Mouse (Mus musculus): Measurements from ENCODE around the gene Hoxd9.
A peak's percentile ranks its signal among the peaks of the same experiment; 100 is the strongest.

Gene Hoxd9

DNA sequence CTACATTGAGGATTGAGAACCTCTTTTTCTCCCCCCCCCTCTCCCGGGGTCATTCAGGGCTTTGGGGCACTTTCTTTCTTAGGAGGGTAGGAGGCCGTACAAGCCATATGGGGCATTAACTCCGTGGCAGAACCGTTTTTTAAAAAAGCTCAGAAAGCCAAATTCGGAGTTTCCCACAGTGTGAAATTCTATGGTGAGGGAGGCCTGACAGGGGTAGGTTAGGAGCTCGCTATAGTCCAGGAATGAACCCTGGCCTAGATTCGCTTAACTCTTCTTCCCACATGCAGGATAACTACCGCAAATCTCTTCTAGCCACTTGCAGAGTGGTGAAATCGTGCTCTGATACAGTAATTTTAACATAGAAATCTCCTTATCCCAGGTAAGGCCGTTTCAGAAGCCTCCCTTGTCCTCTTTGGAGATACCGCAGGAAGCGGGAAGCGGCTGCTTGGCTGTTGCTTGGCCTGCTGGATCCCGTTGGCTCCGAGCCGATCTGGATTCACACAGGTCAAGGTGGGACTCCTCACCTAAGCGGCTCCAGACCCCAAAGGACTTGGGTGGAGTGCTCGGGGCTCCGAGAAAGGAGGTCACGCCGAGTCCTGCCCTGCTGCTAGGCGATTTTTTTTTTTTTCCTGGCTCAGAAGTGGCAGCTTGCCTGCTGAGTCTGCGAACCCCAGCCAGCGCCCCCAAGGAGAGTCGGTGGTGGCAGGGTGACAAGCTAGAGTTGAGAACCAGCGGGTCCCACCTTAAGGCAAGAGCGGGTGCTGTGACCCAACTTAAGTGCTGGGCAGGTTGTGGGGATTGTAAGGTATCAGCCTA, 37.7 kb downstream of the Hoxd9 start:
- peak; percentile 17 to 33 for DNase-seq

GRCm38 (mm10) chr2:74735851-74736687, 38.5 kb downstream of the Hoxd9 start:
- peak in 1 of 2 experiments; percentile 17 for DNase-seq

- DNase-seq: peak in 1 of 2 experiments; percentile 13
These were observed 39.4 kb downstream of the Hoxd9 start for GRCm38 (mm10) chr2:74736688-74737577.

GRCm38 (mm10) chr2:74737578-74738070, 40.1 kb downstream of the Hoxd9 start:
- DNase-seq: no peak

DNA sequence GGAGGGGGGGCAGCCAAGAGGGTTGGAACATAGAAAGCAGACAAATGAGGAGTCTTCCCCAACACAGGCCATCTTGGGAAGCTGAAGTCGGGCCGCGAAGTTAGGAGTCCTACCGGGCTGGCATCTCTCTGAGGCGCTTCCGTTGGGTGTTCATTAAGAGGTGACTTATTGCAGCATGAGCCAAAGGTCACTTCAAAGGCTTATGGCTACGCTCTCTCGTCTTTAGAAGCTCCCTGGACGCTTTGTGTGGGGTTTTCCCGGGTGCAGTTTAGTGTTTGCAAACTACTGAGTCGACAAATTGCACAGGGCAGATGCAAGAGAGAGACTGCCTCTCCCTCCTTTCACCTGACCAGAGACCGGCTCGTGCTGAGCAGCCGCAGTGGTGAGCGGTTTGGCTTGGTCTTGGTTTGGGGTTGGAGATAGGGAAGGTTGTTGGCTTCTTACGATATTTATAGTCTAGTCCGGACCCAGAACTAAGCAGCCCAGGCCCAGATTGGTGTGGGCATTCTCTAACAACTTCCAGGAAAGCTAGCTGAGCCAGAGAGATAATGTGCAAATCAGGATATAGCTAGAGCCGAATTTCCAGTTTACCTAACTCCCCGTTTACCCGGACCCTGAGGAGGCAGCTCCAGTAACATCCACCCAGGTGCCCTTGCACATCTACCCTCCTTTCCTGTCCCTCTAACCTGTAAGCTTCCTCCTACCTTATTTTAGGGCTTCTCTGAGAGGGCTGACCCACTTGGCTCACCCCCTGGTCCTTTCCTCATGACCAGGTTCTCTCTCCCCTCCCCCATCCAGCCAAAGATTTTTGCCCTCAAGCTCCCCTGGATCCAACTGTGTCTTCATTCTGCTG, 41.3 kb downstream of the Hoxd9 start:
- peak; percentile 5 to 11 for DNase-seq

GRCm38 (mm10) chr2:74739476-74739800, 41.9 kb downstream of the Hoxd9 start:
- DNase-seq: no peak

- DNase-seq: no peak
These were observed 42.3 kb downstream of the Hoxd9 start for GRCm38 (mm10) chr2:74739869-74740268.

DNA sequence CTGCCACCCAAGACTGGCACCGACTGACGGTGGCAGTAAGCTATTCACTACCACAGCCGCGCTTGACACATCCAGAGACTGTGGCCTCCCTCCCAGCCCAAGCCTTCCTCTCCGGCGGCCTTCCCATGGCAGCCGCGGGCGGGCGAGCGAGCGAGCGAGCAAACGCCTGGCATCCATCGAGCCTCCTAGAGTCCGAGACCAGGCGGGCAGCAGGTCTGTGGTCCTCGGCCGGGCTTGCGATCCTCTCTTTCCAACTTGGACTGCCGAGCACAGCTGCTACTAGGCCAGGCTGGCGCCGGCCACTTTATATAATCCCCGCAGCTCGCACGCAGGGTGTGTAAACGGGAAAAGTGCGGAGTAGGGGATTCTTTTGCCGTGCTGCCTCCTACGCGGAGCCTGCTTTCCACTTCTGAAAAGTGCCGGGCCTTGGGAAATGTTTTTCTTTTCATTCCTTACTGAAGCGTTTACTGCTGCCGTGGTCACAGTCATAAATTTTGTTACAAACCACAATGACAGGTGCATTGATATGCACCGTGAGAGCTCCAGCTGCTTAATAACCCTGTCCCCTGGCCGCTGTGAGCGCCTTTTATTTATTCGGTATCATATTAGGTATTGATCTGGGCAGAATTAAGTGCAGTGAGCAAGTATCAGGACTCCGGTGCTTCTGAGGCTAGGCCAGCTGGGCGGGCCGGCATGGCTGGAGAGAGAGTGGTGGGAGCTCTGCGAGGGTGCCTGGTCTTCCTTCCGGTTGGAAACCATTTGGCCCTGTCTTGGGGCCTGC, 43.0 kb downstream of the Hoxd9 start:
- DNase-seq: peak; percentile 35 to 42

DNA sequence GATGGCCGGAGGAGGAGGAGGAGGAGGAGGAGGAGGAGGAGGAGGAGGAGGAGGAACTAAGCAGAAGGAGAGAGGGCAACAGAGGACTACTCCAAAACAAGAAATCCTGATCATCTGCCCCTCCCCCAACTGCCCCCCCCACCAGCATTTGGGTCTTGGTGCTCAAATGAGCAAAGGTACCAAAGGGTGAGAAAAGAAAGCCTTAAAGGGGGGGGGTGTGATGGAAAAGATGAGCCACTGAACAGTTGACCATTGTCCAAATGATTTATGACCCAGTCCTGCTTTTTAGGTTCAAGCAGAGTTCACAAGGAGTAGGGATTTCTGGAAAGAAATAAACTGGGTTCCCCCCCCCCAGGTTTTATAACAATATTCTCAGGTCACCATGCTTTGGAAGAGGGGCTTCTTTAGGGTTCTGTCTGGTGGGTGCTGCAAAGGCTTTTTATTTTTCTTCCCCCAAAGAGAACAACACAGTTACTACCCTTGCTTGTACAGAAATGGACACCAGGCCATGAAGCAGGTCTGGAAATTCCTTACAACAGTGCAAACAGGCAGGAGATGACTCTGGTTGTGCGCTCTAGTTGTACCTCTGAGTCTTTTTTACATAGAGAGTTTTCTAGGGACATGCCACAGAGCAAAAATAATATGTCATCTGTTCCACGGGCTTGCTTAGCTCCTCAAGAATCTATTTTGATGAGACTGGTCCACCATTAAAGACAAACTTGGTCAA, 43.9 kb downstream of the Hoxd9 start:
- DNase-seq: no peak

- DNase-seq: no peak
These were observed 44.4 kb downstream of the Hoxd9 start for GRCm38 (mm10) chr2:74741979-74742277.

DNA sequence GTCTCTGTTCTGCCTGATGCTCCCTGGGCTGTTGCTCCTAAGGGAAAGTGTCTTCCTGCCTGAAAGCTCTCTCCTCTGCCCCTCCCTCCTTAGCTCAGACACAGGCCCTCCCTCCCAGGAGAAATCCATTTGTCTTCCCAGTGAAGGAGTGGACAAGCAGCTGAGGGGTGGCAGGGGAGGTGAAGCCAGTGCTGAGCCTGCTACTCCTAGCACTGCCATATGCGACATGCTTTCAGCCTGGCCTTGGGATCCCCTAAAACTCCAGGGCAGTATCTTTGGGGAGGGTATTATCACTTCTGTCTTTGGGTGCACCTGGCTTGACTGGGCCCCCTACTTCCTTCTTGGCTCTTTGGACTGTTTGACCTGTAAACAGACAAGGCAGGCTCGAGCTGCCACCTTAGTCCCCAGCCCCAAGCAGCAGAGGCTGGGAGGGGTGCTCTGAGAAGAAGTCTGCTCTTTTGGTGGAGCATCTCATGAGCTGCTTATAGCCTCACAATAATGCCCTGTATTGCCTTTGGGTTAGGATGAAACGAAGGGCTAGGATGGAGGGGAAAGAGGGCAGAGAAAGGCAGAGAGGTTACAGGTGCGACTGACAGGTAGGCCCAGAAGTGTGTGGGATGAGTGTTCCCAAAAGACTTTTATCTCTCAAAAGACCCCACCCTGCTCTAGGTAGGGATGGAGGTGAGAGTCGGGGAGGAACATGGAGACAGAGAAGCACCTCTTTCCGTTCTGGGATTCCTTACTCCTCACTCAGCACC, 48.2 kb downstream of the Hoxd9 start:
- DNase-seq: peak in 1 of 2 experiments; percentile 8

GRCm38 (mm10) chr2:74746298-74746921, 48.9 kb downstream of the Hoxd9 start:
- peak; percentile 10 to 29 for DNase-seq

- peak; percentile 14 to 25 for DNase-seq
These were observed 49.5 kb downstream of the Hoxd9 start for GRCm38 (mm10) chr2:74747006-74747405.

DNA sequence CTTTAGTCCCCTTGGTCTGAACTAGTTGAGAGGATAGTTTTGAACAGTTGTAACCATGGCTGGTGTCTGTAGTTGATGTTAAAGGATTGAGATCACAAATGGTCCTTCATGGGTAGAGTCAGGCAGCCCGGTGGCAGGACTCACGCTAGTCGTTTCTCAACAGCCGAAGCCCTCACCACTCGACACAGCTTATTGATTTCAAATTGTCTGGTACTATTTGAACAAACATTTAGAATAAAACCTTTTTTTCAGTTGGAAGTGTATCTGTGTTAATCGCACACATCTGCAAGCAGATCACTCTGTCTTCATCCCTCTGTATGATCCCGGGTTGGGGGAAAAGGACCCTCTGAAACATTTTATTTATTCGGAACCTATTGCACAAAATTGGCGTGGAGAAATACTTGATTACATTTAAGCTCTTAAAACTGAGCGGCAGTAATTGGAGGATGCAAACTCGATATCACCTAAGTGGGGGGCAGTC, 50.2 kb downstream of the Hoxd9 start:
- DNase-seq: peak; percentile 10 to 40

DNA sequence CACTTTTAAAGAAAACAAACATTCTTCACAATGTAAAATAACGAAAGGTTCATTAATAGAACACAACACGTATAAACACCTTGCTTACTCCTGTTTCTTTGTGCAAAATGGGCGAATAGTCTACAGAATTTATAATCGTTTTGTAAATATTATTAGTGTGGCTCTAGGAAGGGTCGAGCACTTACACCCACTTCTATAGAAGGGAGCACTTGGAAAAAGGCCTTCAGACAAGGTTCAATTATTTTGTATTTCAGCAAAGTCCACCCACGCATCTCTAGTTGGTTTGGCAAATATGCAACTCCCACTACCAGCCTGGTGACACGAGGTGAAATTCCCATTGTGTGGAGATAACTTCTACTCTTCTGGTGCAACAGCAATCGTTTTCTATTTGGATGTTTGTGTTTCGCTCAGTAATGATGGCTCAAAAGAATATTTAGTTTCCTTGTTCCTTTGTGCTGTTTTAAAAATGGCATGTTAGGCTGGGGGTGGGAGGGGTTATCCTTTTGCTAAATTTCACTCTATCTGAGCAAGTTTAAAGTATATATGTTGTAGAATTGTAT, 51.0 kb downstream of the Hoxd9 start:
- DNase-seq: peak in 1 of 2 experiments; percentile 48

- peak; percentile 53 to 54 for DNase-seq
These were observed 52.0 kb downstream of the Hoxd9 start for GRCm38 (mm10) chr2:74749337-74750121.
